Mouse (Mus musculus): ENCODE results near the gene Gm13539.

Gm13539 gene

DNA sequence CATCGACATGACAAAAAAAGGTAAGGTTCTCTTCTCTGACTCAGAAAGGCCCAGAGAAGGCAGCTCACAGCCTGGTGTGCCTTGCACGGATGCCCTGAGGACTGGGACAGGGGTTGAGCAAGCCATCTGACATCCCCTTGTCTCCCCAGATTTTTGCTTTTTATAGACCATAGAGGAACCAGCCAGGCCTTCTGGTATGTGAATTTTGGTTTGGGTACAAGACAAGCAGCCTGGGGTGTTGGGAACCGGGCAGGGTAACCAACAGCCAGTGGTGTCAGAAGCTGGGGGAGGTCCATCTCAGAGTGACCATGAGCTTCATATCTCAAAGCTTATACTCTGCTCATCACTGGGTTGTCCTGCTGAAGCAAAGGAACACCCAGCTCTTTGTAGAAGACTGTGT, 42.7 kb downstream of the Gm13539 start:
- DNase-seq (ENCODE audit: low read depth, low spot score): no peak

DNA sequence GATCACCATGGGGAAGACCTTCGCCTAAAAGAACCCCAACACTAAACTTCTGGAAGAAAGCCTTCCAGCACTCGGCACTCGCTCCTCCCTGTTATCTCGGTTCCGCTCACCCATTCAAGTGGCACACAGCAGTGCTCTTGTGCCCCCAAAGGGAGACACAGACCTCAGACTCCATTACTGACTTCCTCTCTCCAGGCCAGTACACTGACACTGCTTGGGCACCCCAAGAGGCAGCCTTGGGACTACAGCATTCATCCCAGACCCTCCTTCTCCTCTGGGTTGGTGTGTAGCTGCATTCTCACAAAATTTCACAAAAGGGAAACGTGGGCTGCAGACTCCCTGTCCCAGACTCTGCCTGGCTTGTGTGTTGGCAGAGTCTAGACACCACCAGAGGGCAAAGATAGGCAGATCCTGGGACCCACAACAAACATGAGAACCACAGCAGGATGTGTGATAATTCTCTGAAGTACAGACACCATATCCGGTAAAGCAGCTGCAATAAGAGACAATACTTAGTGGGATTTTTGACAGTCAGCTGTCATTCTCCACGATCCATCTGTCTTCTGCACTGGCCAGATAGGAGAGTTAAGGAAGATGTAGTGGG, 46.4 kb downstream of the Gm13539 start:
- no peak for DNase-seq (ENCODE audit: low read depth, low spot score)

DNA sequence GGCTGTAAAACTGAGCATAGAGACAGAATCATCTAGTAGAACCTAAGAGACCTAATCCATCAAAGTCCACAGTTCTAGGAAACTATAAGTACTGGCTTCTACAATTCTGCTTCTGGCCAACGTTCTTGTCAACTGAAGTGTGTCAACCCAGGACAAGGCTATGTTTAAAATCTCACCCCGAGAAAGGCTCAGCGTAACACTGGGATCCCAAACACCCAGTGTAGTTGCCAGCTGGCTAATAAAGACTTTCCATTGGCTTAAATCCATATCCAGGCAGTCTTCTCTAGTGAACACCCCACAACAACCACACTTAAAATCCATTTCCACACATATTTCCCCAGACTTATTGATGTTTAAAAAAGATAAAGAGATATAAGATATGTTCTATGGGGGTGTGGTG, 48.7 kb downstream of the Gm13539 start:
- no peak for DNase-seq (ENCODE audit: low read depth, low spot score)

DNA sequence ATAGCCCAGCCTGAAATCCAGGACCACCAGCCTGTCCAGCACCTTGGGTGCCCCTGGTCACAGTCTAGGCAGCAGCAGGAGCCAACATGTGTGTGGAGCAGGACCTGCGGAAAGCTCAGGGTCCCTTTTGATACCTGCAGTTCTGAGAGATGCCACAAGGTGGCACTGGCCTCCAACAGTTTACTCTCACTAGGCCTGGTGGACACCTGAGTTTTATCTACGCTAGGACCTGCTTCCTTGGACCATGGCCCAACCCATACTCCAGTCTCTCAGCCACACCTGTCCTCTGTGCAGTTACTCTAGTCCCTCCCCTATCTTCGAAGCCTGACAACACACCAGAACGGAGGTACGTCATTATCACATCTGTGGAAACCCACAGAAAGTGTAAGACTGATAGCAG, 54.2 kb downstream of the Gm13539 start:
- DNase-seq (ENCODE audit: low read depth, low spot score): peak; percentile 81

Measured in mesoderm, embryonic 11.5 days (tissue).